Mouse (Mus musculus) hindbrain, embryonic 16.5 days (tissue): ENCODE results near the gene Psmd2. TPM values are rescaled to one million over a fixed set of nuclear protein-coding genes. Genes with fewer than 3 reads are reported as not detected.
A peak's percentile ranks its signal among the peaks of the same experiment; 100 is the strongest.

Source experiments
- ATAC-seq: fragments of 200-750 bp; cut with Nextera tagmentation; 2 replicates; pipeline ENCODE4 v1.8.0; 2017; ENCODE audit warnings: moderate TSS enrichment, moderate library complexity
- H3K27ac ChIP-seq: fragments of 300-500 bp; sonication (generic); 2 replicates; pipeline ENCODE4 v1.5.1; 2014; ENCODE audit warnings: low read depth, mild to moderate bottlenecking, control low read depth, low read length, moderate library complexity
- H3K27me3 ChIP-seq: fragments of 300-500 bp; sonication (generic); replicated peaks from 2 replicates; pipeline ENCODE4 v1.6.1; 2014; ENCODE audit warnings: low read length; ENCODE audit not compliant: control insufficient read depth, insufficient read depth
- H3K36me3 ChIP-seq: fragments of 300-500 bp; sonication (generic); 2 replicates; pipeline ENCODE4 v1.6.1; 2014; ENCODE audit warnings: mild to moderate bottlenecking, low read length, moderate library complexity, mixed read lengths; ENCODE audit not compliant: control insufficient read depth, insufficient read depth
- H3K4me1 ChIP-seq: fragments of 300-500 bp; sonication (generic); 2 replicates; pipeline ENCODE4 v1.6.1; 2014; ENCODE audit warnings: low read depth, low read length; ENCODE audit not compliant: control insufficient read depth, insufficient read depth
- H3K4me2 ChIP-seq: fragments of 300-500 bp; sonication (generic); 2 replicates; pipeline ENCODE4 v1.6.1; 2014; ENCODE audit warnings: mild to moderate bottlenecking, low read length, control low read depth, moderate library complexity
- H3K4me3 ChIP-seq: fragments of 300-500 bp; sonication (generic); 2 replicates; pipeline ENCODE4 v1.5.1; 2014; ENCODE audit warnings: mild to moderate bottlenecking, low read length, control low read depth, moderate library complexity
- H3K9ac ChIP-seq: fragments of 300-500 bp; sonication (generic); 2 replicates; pipeline ENCODE4 v1.6.1; 2014; ENCODE audit warnings: low read depth, mild to moderate bottlenecking, control low read depth, low read length, moderate library complexity
- H3K9me3 ChIP-seq: fragments of 300-500 bp; sonication (generic); 2 replicates; pipeline ENCODE4 v1.6.1; 2014; ENCODE audit warnings: mild to moderate bottlenecking, low read length, moderate library complexity; ENCODE audit not compliant: control insufficient read depth
- WGBS: fragments of 180-500 bp; shearing (Covaris S2); extraction: QIAGEN DNeasy Blood & Tissue Kit; methylation state at CpG from one replicate; pipeline ENCODE4 v1.1.7; 2014; 5-methylcytosine and 5-hydroxymethylcytosine counted together
- polyA plus RNA-seq: library from polyadenylated mRNA; unstranded; fragments of >200 nt; fragmentation: Nextera tagmentation; extraction: Ambion mirVana; gene quantifications from 2 replicates; pipeline ENCODE4 v1.2.1, GENCODE M21; 2015

Gene Psmd2
- 372 and 378 TPM in 2 replicates for polyA plus RNA-seq

DNA sequence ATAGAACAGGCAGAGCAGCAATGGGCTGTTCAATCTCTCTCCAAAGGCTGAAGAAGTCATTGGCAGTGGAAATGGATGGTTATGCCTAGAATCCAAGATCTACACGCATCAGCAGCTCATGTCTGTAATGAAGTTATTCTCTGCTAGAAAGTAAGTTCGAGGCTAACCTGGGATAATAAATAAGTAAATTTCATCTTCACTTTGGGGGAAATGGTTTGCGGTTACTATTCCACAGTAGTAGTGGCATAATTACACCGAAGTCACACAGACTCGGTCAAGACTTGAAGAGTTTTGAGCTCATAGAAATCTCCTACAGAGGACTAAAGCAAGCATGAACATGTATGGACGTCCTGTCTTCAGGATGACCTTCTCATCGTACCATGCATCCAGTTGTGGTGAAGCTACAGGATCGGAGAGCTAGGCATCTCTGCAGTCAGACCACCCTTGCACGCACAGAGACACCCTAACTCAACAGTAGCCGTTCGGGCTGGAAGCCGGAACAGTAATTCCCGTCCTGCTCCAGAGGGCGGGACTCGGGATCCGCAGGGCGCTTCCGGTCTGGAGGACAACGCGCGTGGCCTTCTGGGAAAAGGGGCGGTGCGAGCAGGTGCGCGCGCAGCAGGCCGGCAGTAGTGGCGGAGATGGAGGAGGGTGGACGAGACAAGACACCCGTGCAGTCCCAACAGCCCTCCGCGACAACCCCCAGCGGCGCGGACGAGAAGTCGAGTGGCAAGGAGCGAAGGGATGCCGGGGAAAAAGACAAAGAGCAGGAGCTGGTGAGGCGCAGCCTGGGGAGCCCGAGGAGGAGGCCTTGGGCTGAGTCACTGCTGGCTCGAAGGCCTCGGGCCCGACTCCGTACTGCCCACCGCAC is at the start of gene Psmd2:
Psmd2 (plus strand) TSS at position 577 of the 871 bp plus-strand sequence.
- ATAC-seq, result peak; percentile 97
- peak within 1 kb of the TSS; percentile 84 for H3K27ac ChIP-seq
- peak within 1 kb of the TSS; percentile 80 for H3K4me3 ChIP-seq
- 2% methylated on average over 43 of the region's 46 CpGs for WGBS
- peak within 1 kb of the TSS; percentile 90 for H3K9ac ChIP-seq
- H3K4me1 ChIP-seq, result peaks cover 16% of the 10 kb centered on the region
- peaks cover 13% of the 10 kb centered on the region for H3K36me3 ChIP-seq
- H3K4me2 ChIP-seq, result peak within 1 kb of the TSS; percentile 66
- no peaks in the 10 kb centered on the region for H3K27me3 ChIP-seq
- H3K9me3 ChIP-seq, result no peaks in the 10 kb centered on the region

DNA sequence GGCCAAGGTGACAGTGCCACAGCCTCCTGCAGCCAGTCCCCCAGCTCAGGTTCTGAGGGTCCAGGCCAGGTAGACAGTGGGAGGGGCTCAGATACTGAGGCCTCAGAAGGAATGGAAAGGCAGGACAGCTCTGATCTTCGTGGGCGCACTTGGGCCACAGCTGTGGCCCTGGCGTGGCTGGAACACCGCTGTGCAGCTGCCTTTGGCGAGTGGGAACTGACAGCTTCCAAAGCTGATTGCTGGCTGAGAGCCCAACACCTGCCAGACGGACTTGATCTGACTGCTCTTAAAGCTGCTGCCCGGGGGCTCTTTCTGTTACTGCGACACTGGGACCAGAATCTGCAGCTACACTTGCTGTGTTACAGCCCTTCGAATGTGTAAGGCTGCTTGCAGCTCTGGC is 46.7 kb upstream of the Psmd2 start:
- Histone ChIP-seq H3K4me1 (peaks cover 8% of the 10 kb centered on the region), H3K27ac (no peak overlapping the region), H3K36me3 (peaks cover 18% of the 10 kb centered on the region), H3K27me3 (no peaks in the 10 kb centered on the region), H3K4me3 (no peak overlapping the region), H3K9me3 (no peaks in the 10 kb centered on the region), H3K4me2 (no peak overlapping the region), H3K9ac (no peak overlapping the region)
- no peak for ATAC-seq
- WGBS, result 46% methylated on average over 9 of the region's 9 CpGs

DNA sequence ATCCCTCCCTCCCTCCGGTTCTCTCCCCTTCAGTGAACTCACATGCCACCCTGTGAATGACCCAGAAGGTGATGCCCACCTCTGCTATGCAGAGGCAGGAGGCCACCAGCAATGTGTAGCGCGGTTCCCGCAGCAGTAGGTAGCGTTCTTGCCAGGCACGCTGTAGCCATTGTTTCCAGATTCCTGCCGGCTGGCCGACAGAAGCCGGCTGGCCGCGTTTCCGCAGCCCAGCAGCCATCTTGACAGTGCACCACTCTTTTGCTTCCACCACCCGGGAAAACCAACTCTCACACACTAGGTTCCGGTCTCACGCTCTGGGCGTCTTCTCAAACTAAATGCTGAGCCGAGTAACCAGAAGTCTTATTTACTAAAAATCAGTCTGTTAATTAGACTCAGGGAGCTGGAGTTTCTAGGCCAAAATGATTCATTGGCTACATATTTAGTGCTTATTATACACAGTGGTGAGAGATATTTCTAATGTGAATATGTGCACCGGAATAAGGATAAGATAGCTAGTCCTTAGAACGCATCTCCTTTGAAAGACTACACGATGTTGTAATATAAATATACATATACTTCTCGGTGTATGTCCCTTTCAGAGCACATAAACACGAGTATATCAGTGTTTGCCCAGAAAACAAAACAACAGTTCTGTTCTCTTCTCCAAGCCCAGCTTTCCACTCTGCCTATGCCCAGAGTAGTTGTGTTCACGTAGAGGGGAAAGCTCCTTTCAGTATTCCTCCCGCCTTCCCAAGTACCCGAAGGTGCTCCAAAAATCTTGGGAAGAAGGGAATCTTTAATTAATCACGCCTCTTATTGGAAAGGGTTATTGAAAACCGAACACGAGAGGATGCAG is 40.7 kb upstream of the Psmd2 start:
- ATAC-seq, result peak; percentile 76
- H3K4me3 ChIP-seq, result peak overlapping the region; percentile 87

DNA sequence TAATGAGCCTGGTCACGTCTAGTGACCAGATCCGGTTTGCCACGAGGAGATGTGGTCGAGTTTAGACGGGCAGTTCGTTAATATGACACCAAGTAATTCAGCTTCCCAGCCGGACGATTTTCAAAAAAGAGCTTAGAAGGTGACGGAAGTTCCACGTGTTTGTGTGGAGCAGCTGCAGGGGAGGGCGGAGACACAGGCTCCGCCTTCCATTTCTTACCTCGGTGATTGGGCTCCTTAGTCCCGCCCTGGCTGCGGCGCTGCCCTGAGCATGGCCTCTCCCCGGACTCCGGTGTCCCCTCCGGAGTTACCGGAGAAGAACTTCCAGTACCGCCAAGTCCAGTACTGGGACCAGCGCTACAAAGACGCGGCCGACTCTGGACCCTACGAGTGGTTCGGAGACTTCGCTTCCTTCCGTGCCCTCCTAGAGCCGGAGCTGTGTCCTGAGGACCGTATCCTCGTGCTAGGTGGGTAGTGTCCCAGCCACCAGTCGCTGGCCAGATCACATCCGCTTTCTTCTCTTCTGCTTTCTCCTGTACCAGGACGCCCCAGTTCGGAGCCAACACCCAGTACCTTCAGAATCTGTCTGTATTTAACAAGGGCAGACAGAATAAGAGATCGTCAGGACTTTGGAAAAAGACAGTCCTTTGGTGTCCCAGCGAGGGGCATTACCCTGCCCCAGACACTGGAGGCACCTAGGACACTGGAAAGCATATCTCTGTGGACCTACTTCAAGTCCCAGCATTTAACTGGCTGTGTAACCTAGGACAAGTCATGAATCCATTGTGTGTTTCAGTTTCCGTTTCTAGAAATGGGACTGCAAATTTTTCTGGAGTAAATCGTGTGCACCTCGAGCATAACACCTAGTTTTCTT is 39.9 kb upstream of the Psmd2 start, which contains the start of the genes Eef1akmt4, Gm49333 and Alg3:
Eef1akmt4 (plus strand) TSS at position 237 of the 871 bp plus-strand sequence.
Gm49333 (plus strand) TSS at position 254 of the 871 bp plus-strand sequence.
Alg3 (minus strand) TSS at position 379 of the 871 bp plus-strand sequence.
- Histone ChIP-seq H3K9me3 (no peaks in the 10 kb centered on the region), H3K27me3 (no peaks in the 10 kb centered on the region), H3K36me3 (peaks cover 7% of the 10 kb centered on the region; the same call in 1 of the 2 replicates), H3K4me2 (peak within 1 kb of the TSS; percentile 78), H3K9ac (peak within 1 kb of the TSS; percentile 87), H3K4me1 (peaks cover 18% of the 10 kb centered on the region), H3K4me3 (peak within 1 kb of the TSS; percentile 87), H3K27ac (peak within 1 kb of the TSS; percentile 89)
- ATAC-seq, result peak; percentile 95
- 2% methylated on average over 40 of the region's 41 CpGs for WGBS

More for the DNA sequence above, 40.7 kb upstream of the Psmd2 start:
- under 1% methylated on average over 28 of the region's 28 CpGs for WGBS
- Histone ChIP-seq H3K27me3 (no peaks in the 10 kb centered on the region), H3K9me3 (no peaks in the 10 kb centered on the region), H3K27ac (peak overlapping the region; percentile 89), H3K36me3 (peaks cover 10% of the 10 kb centered on the region), H3K4me1 (peaks cover 18% of the 10 kb centered on the region), H3K4me2 (peak overlapping the region; percentile 78), H3K9ac (peak overlapping the region; percentile 87)

DNA sequence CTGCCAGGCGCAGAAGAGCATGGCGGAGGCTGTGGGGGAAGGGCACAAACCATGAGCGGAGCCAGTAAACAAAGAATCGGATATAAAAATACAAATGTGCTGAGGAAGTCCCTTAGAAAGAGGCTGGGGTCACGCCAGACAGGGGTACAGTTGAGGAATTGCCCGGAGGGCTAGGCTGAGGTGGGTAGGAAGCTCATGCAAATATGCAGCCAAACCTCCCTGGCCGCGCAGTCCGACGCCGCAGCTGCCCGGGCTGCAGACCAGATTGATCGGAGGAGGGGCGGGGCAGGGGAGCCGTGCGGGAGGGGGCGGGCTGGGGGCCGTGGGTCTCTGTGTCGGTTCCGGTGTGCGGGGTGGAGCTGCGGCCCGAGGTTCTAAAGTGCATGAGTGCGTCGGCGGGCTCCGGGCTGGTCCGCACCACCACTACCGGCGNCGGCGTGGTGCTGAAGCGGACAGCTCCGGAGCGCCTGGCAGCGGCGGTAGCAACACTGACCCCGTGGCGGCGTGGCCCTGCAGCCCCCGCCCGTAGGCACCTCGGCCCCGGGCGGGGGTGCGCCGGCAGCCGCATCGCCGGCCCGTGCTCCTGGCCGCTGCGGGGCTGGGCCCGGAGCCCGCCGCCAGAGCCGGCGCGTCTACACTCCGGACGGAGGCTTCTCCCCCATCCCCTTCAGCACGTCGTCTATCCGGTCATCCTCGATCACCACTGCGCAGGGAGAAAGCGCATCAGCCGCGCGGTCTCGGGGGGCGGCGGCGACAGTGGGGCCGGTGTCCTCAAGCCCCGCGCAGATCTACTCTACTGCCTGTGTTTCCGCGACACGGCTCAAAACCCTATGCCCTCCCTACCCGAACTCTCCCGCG is 31.7 kb upstream of the Psmd2 start:
- Histone ChIP-seq H3K4me1 (peaks cover 16% of the 10 kb centered on the region), H3K4me2 (peak overlapping the region; percentile 72), H3K36me3 (no peaks in the 10 kb centered on the region), H3K27ac (peak overlapping the region; percentile 97), H3K9me3 (no peaks in the 10 kb centered on the region), H3K9ac (peak overlapping the region; percentile 81), H3K27me3 (no peaks in the 10 kb centered on the region), H3K4me3 (peak overlapping the region; percentile 91)
- 1% methylated on average over 61 of the region's 83 CpGs for WGBS
- ATAC-seq, result peak; percentile 27

DNA sequence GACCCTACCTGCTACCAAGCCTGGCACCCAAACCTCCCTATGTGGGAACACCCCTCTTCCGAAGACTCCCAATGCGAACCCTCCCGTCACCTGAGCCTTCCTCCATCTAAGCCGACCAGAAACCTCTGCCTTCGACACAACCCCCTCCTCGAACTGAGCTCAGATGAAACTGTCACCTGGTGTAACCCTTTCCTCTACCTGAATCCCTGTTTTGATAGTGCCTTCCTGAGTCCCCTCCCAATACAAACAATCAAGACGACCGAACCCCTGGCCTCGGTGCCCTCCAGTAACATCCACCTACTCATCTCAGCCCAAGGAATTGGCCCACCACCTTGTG is 31.1 kb upstream of the Psmd2 start:
- Histone ChIP-seq H3K36me3 (no peaks in the 10 kb centered on the region), H3K9ac (peak overlapping the region; percentile 81), H3K27me3 (no peaks in the 10 kb centered on the region), H3K4me1 (peaks cover 16% of the 10 kb centered on the region), H3K4me2 (peak overlapping the region; percentile 72), H3K27ac (peak overlapping the region; percentile 97), H3K4me3 (peak overlapping the region; percentile 91), H3K9me3 (no peaks in the 10 kb centered on the region)
- WGBS, result under 1% methylated on average over 9 of the region's 9 CpGs
- peak; percentile 4; the same call in 1 of the 2 replicates for ATAC-seq

DNA sequence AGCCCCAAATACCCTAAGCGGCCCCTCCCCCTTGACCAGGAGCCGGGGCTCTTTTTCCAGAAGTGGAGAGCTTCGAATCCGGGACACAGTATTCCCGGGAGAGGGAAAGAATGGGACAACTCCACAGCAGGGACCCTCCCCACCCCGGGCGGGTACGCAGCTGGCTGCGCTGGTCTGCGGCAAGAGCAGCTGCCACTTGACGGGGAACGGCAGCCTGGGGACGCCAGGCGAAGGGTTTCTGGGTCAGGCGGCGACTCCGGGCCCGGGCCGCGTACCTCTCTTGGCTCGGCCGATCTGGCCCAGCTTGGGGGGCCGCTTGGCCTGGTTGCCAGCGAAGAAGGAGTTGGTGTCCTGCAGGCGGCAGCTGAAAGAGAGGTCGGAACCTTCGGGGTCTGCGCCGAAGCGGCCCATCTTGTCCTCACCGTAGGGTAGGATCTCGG is 30.7 kb upstream of the Psmd2 start:
- Histone ChIP-seq H3K4me3 (peak overlapping the region; percentile 91), H3K4me2 (peak overlapping the region; percentile 72), H3K36me3 (no peaks in the 10 kb centered on the region), H3K9me3 (no peaks in the 10 kb centered on the region), H3K27me3 (no peaks in the 10 kb centered on the region), H3K4me1 (peaks cover 16% of the 10 kb centered on the region), H3K27ac (peak overlapping the region; percentile 97), H3K9ac (peak overlapping the region; percentile 81)
- peak; percentile 4 for ATAC-seq
- 0% methylated on average over 31 of the region's 32 CpGs for WGBS
